Mouse (Mus musculus): ENCODE results near the gene Rfxank.
A peak's percentile ranks its signal among the peaks of the same experiment; 100 is the strongest.

The Rfxank gene

GRCm38 (mm10) chr8:70139026-70139857 lies at the start of gene Rfxank, which contains the start of the genes Borcs8 and Mef2b:
Rfxank (minus strand) TSS chr8:70139154.
Borcs8 (plus strand) TSS chr8:70139499.
Mef2b (plus strand) TSS chr8:70139711.
- peak; percentile 99 for DNase-seq (ENCODE audit: low read depth, low spot score)

- no peak for DNase-seq (ENCODE audit: low read depth, low spot score)
Observed at GRCm38 (mm10) chr8:70188707-70189106, 49.8 kb upstream of the Rfxank start.

- DNase-seq (ENCODE audit: low read depth, low spot score), result no peak
Observed at GRCm38 (mm10) chr8:70183194-70183593, 44.2 kb upstream of the Rfxank start.

GRCm38 (mm10) chr8:70181903-70182252 lies 42.9 kb upstream of the Rfxank start:
- no peak for DNase-seq (ENCODE audit: low read depth, low spot score)

GRCm38 (mm10) chr8:70181212-70181902 lies 42.4 kb upstream of the Rfxank start:
- DNase-seq (ENCODE audit: low read depth, low spot score), result no peak

GRCm38 (mm10) chr8:70179082-70179481 lies 40.1 kb upstream of the Rfxank start:
- no peak for DNase-seq (ENCODE audit: low read depth, low spot score)

- no peak for DNase-seq (ENCODE audit: low read depth, low spot score)
Observed at GRCm38 (mm10) chr8:70178231-70178630, 39.3 kb upstream of the Rfxank start.

- peak; percentile 11 for DNase-seq (ENCODE audit: low read depth, low spot score)
Observed at GRCm38 (mm10) chr8:70174079-70174478, 35.1 kb upstream of the Rfxank start.

GRCm38 (mm10) chr8:70173320-70173719 lies 34.4 kb upstream of the Rfxank start:
- no peak for DNase-seq (ENCODE audit: low read depth, low spot score)

GRCm38 (mm10) chr8:70172043-70172681 lies 33.2 kb upstream of the Rfxank start, which contains the start of gene Tmem161a:
Tmem161a (plus strand) TSS chr8:70172356.
- DNase-seq (ENCODE audit: low read depth, low spot score), result peak; percentile 96

GRCm38 (mm10) chr8:70171240-70171639 lies 32.3 kb upstream of the Rfxank start:
- DNase-seq (ENCODE audit: low read depth, low spot score), result no peak

GRCm38 (mm10) chr8:70170748-70171147 lies 31.8 kb upstream of the Rfxank start:
- no peak for DNase-seq (ENCODE audit: low read depth, low spot score)

- no peak for DNase-seq (ENCODE audit: low read depth, low spot score)
Observed at GRCm38 (mm10) chr8:70170116-70170515, 31.2 kb upstream of the Rfxank start.

GRCm38 (mm10) chr8:70166504-70167110 lies 27.7 kb upstream of the Rfxank start:
- no peak for DNase-seq (ENCODE audit: low read depth, low spot score)

- DNase-seq (ENCODE audit: low read depth, low spot score), result no peak
Observed at GRCm38 (mm10) chr8:70163316-70163715, 24.4 kb upstream of the Rfxank start.

- no peak for DNase-seq (ENCODE audit: low read depth, low spot score)
Observed at GRCm38 (mm10) chr8:70160015-70160414, 21.1 kb upstream of the Rfxank start.

- no peak for DNase-seq (ENCODE audit: low read depth, low spot score)
Observed at GRCm38 (mm10) chr8:70159211-70159610, 20.3 kb upstream of the Rfxank start.

- peak; percentile 26 for DNase-seq (ENCODE audit: low read depth, low spot score)
Observed at GRCm38 (mm10) chr8:70158069-70158853, 19.3 kb upstream of the Rfxank start.

GRCm38 (mm10) chr8:70157240-70157800 lies 18.4 kb upstream of the Rfxank start:
- DNase-seq (ENCODE audit: low read depth, low spot score), result no peak

- DNase-seq (ENCODE audit: low read depth, low spot score), result peak; percentile 19
Observed at GRCm38 (mm10) chr8:70152537-70153257, 13.7 kb upstream of the Rfxank start.
